Mouse (Mus musculus) bone marrow, adult 2 months (tissue): ENCODE measurements at regions not wholly inside any gene's neighbourhood (a gene's known extent, or its start where the extent isn't known, plus 50 kb on each side); places are given as distances from the start of the nearest gene placed in this dataset.
A peak's percentile ranks its signal among the peaks of the same experiment; 100 is the strongest.
"Not testable (repeated sequence)": the region's sequence is repeated elsewhere in the genome, so short reads cannot be mapped to it uniquely, and the experiment has no call there.

Experiments
- H3K27ac ChIP-seq: fragments of 200-500 bp; 2 replicates; pipeline ENCODE4 v1.5.1; 2012; ENCODE audit warnings: low read depth, mild to moderate bottlenecking, control low read depth, inconsistent platforms, low read length; ENCODE audit not compliant: control insufficient read depth, poor library complexity, insufficient read depth
- H3K4me1 ChIP-seq: fragments of 200-500 bp; 2 replicates; pipeline ENCODE4 v1.6.1; 2011; ENCODE audit warnings: low read length; ENCODE audit not compliant: control insufficient read depth, insufficient read depth
- H3K4me3 ChIP-seq: fragments of 200-500 bp; replicated peaks from 2 replicates; pipeline ENCODE3; 2011; ENCODE audit warnings: mild to moderate bottlenecking, low read depth, low read length, control low read depth; ENCODE audit not compliant: control insufficient read depth
- CTCF ChIP-seq: fragments of 200-500 bp; IDR thresholded peaks from 2 replicates; pipeline ENCODE4 v1.5.1; 2011; ENCODE audit warnings: low read length, control low read depth; ENCODE audit not compliant: control insufficient read depth, insufficient read depth
- POLR2A ChIP-seq: fragments of 200-500 bp; IDR thresholded peaks from 2 replicates; pipeline ENCODE4 v1.6.1; 2011; ENCODE audit warnings: low read depth, mild to moderate bottlenecking, control low read depth, low read length, borderline replicate concordance; ENCODE audit not compliant: control insufficient read depth
- WGBS: fragments of 180-500 bp; shearing (Covaris S2); methylation state at CpG from one replicate; pipeline ENCODE4 v1.1.7; 2018; 5-methylcytosine and 5-hydroxymethylcytosine counted together

DNA sequence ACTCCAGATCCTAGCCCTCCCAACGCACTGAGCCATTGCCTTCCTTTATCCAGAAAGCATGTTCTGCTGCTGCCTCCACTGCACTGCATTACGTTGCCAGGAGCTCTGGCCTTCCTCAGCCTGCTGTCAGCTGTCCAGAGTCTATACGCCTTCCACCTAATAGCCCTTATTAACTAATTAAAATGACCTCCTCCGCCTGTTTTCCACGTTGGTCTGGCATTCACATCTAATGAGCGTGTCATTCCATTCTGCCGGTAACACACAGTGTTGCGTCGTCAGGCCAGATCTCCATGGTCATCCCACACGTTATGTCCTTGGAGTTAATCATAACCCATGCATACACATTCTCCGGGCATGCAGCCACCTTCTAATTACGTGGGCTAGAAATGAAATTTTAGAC is 56.7 kb upstream of the Med4 start:
- no peak for TF ChIP-seq POLR2A
- 78% methylated on average over 12 of the region's 12 CpGs for WGBS

DNA sequence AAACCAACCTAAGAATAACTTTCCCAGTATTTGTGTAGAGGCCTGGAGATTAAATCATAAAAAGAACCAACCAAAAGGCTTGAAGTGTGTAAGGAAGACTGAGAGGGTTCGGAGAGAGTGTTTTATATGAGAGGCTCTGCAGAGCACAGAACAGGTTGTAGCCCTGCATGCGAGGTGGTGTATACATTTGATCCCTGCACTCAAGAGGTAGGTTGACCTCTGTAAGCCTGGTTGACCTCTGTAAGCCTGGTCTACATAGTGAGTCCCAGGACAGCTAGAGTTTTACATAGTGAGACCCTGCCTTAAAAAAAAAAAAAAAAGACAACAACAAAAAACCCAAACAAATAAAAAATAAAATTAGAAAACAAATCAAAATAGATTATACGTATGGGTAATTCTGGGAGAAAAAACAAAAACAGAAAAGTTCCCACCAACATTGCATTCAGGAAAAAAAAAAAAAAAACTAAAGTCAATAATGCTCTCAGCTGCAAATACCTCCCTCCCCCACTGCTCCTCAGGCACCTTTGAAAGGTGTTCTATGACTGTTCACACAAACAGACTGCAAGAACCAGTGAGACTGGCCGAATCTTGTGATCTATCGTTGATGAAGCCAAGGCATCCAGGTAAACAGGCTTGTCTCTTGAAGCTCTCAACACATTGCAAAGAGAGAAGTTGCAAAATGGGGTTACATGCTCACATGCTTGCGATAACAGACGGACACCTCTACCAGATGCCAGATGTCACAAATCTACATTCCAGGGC is 57.3 kb upstream of the Med4 start:
- no peak overlapping the region for H3K27ac ChIP-seq
- no peak overlapping the region for H3K4me3 ChIP-seq
- 66% methylated on average over 7 of the region's 7 CpGs for WGBS
- no peak for TF ChIP-seq POLR2A
- H3K4me1 ChIP-seq = peaks cover 6% of the 10 kb centered on the region

More for the DNA sequence above, 56.7 kb upstream of the Med4 start:
- no peak overlapping the region for H3K4me3 ChIP-seq
- peaks cover 6% of the 10 kb centered on the region for H3K4me1 ChIP-seq
- H3K27ac ChIP-seq = 0 out of 2 replicates have a peak overlapping the region, but pooled peaks have one; percentile 2

DNA sequence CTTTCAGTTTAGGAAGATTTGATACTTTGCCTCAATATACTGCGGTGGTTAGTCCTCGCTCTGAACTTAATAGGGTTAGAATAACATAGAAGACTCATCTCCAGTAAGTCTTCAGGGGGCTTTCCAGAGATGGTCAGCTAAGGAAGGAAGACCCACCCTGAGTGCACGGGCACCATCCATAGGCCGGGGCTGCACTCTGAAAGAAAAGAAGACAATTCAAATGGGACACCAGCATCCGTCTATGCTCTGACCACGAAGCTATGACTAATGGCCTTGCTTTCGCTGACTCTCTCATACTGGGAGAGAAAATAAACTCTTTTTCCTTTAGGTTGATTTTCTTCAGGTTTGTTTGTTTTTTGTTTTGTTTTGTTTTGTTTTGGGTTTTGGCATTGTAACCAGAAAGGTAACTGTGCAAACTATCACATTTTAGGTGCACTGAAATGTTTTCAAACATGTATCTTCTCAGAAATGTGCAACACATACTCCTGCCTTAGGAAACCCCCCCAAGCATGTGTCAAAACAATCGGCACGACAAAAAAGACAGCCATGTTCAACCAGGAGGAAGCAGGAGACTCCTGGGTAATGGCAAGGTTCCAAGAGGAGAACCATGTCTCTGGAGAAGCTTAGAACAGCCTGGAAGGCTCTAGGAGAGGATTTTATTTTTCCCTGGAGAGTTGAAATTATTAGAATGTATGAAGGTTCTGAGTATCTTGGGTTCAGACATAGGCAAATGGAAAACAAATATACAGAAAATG is 58.4 kb upstream of the Med4 start:
- Histone ChIP-seq H3K27ac (no peak overlapping the region), H3K4me1 (peaks cover 7% of the 10 kb centered on the region), H3K4me3 (no peak overlapping the region)
- WGBS = 59% methylated on average over 9 of the region's 9 CpGs
- no peak for TF ChIP-seq POLR2A
- TF ChIP-seq CTCF = no peak

DNA sequence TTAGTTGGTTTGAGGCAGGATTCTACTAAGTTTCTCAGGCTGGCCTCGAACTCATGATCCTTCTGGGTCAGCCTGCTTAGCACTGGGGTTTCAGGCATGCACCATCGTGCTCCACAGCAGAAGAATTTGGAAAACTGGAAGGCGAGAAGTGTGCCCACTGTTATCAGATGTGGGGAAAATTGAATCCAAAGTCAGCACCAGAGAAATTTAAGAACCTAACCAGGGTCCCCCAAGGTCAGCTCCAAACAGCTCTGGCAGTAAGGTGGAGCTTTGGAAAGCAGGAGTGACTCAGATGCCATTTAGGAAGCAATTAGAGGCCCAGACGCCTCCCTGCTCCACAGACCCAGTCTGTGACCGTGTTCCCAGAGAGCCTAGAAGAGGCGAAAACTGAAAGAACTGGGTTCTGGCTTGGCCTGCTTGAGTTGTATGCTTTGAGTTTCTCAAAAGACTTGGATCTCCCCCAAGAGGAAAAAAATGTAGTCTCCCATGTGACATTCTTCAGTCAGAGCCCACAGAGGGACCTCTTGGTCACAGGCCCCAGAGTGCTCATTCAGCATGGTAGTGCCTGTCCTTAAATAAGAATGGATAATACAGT is 59.8 kb upstream of the Med4 start:
- TF ChIP-seq CTCF (no peak), POLR2A (no peak)

DNA sequence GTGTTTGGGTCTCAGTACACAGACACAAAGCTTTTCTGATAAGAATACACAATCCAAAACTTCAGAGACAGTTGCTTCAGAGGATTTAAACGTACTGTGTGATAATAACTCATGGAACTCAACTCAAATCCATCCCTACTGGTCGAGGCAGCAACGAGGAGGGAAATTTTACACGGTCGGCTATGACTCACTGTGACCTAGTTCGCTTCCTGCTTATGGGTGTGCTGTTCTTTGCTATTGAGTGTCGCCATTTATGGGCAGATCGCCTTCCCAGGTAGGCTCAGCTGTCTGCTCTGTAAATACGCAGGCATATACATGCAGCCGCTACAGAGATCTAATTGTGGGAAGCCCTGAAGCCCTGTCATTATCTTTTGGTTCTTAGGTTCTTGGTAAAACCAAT is 60.7 kb upstream of the Med4 start:
- no peak overlapping the region for H3K27ac ChIP-seq
- H3K4me1 ChIP-seq = peaks cover 11% of the 10 kb centered on the region
- H3K4me3 ChIP-seq = no peak overlapping the region
- WGBS = 80% methylated on average over 10 of the region's 10 CpGs
- no peak for TF ChIP-seq POLR2A
- no peak for TF ChIP-seq CTCF

More for the DNA sequence above, 59.8 kb upstream of the Med4 start:
- no peak overlapping the region for H3K4me3 ChIP-seq
- peaks cover 11% of the 10 kb centered on the region for H3K4me1 ChIP-seq
- H3K27ac ChIP-seq = no peak overlapping the region
- WGBS = 79% methylated on average over 6 of the region's 6 CpGs

DNA sequence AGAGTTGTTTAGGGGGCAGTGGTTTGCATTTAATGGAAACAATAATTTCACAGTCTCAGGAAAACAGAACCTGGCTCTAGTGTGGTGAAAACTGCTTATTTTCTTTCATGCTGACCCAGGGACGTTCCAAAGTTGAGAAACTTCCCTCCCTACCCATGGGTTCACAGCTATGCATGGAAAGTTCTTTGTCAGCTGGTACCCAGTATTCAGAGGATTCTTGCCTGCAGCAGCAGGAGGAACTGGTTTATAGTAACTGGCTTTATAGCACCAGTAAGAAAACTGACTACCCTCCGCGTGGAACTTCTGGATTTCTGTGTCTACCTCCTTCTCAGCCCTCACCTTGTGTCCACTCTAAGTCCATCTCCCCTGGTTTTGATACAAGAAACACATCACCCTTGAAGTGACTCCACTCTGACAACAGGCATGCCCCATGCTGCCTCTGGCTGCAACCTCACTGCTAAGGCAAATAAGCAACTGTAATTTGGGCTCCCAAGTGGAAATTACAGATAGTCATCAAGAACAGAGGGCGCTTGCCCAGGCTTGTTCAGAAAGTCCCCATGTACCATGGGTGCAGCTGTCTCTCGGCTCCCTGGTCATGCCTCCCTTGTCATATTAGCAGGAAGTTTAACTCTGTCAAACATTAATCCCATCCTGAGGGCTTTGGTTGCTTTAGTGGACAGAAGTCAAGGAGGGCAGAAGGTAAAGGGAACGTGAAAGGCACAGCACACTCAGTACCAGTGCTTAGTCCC is 60.6 kb upstream of the Itm2b start:
- no peak overlapping the region for H3K4me3 ChIP-seq
- TF ChIP-seq POLR2A = no peak
- TF ChIP-seq CTCF = no peak
- H3K27ac ChIP-seq = no peak overlapping the region; the same call in 1 of the 2 replicates
- H3K4me1 ChIP-seq = peaks cover 7% of the 10 kb centered on the region
- WGBS = 45% methylated on average over 6 of the region's 6 CpGs

DNA sequence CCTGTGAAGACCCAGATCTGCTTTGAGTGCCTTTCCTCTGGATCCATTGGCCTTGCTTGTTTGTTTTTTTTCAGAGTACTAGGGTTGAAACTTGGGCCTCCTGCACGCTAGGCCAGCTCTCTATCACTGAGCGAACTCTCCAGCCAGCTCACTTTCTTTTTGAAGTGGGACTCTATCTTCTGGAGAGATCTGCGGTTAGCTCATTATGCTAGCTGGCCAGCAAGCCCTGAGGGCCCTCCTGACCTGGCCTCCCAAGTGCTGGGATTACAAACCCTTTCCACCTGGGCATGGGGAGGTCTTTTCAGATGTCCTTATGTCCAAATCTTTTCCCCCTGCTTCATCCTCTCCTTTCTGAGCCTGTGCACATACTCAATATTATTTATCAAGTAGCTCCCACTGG is 59.6 kb upstream of the Itm2b start:
- Histone ChIP-seq H3K4me1 (peaks cover 7% of the 10 kb centered on the region), H3K4me3 (no peak overlapping the region), H3K27ac (peak overlapping the region; percentile 12; the same call in 1 of the 2 replicates)
- 63% methylated on average over 3 of the region's 3 CpGs for WGBS
- TF ChIP-seq CTCF (no peak), POLR2A (no peak)

DNA sequence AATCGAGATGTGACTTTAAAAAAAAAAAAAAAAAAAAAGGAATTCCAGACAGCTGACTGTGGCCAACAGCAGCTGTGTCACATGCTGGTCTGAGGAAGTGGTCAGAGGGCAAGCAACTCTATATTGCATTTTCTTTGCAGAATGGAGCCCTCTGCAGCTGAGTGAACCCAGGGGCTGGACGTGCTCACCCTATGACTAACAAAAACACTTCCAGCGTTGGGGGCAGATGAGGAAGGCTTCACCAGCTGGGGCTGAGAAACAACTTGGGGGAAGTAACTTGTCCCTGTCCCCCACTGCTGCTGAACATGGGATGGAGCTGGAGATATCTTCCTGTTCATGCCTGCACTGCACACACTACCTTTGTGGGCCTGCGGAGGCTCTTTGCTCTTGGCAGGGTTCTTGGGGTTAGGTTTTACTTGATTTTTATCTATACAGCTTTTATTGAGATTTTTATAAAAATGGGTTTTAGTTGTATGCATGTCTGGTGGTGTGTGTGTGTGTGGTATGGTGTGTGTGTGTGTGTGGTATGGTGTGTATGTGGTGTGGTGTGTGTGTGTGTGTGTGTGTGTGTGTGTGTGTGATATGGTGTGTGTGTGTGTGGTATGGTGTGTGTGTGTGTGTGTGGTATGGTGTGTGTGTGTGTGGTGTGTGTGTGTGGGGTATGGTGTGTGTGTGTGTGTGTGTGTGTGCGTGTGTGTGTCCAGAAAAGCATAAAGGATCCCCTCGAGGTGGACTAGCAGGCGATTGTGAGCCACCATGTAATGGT is 57.0 kb upstream of the Itm2b start:
- WGBS = 36% methylated on average over 7 of the region's 7 CpGs
- Histone ChIP-seq H3K27ac (peak overlapping the region; percentile 38), H3K4me3 (no peak overlapping the region), H3K4me1 (peaks cover 7% of the 10 kb centered on the region)
- TF ChIP-seq POLR2A = no peak
- TF ChIP-seq CTCF = no peak

DNA sequence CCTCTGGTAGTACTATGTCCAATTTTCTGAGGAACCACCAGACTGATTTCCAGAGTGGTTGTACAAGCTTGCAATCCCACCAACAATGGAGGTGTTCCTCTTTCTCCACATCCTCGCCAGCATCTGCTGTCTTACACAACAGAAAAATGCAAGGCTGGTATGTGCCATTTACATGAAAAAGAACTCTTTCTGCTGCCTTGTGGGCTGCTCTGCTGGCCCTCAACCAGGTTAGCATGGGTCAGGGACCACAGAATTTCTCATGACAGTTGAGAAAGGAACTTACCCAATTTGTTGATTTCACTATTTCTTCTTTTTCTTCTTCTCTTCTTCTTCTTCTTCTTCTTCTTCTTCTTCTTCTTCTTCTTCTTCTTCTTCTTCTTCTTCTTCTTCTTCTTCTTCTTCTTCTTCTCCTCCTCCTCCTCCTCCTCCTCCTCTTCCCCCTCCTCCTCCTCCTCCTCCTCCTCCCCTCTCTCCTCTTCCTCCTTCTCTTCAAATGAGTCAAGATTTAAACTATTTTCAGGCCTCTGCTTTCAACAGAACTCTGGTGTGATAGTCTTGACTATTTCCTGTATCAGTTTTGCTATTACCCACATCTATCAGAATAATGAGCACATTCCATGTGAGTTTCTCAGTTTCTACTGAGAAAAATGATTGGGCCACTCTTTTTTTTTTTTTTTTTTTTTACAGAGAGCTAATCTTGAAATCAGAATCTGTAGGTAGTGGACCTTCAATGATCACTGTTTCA is 56.3 kb upstream of the Itm2b start:
- H3K4me3 ChIP-seq, H3K27ac ChIP-seq, H3K4me1 ChIP-seq: not testable (repeated sequence)
- 24% methylated on average over 1 of the region's 1 CpGs for WGBS
